Mouse (Mus musculus) right cerebral cortex, postnatal 36 days (tissue): Measurements from ENCODE around the gene Myh2.

Experiments used
- DNase-seq, 2 experiments: peaks; one replicate each; pipeline ENCODE4 v3.0.0; 2022; ENCODE audit warnings: low spot score in 2 of 2, mixed read lengths in 1 of 2

The Myh2 gene

GRCm38 (mm10) chr11:67237481-67238079 lies 66.8 kb downstream of the Myh2 start, which contains the start of gene Myh4:
Gene Myh4, plus strand, starts transcription at chr11:67238029.
- DNase-seq: no peak

- no peak for DNase-seq
Observed at GRCm38 (mm10) chr11:67241051-67241450, 70.2 kb downstream of the Myh2 start.
